Mouse (Mus musculus) hindbrain, embryonic 11.5 days (tissue): Measurements from ENCODE around the gene Cphx3. TPM values are rescaled to one million over a fixed set of nuclear protein-coding genes. Genes with fewer than 3 reads are reported as not detected.
"Not testable (repeated sequence)": the region's sequence is repeated elsewhere in the genome, so short reads cannot be mapped to it uniquely, and the experiment has no call there.

Experiments
- ATAC-seq: fragments of 200-750 bp; cut with Nextera tagmentation; 2 replicates; pipeline ENCODE4 v1.8.0; 2017; ENCODE audit warnings: mild to moderate bottlenecking, moderate TSS enrichment, moderate library complexity; ENCODE audit not compliant: low FRiP score
- DNase-seq: peaks from one replicate; pipeline ENCODE4 v3.0.0-alpha.2; 2015; ENCODE audit warnings: low spot score
- H3K27ac ChIP-seq: fragments of 300-500 bp; sonication (generic); 2 replicates; pipeline ENCODE4 v1.5.1; 2014; ENCODE audit warnings: mild to moderate bottlenecking, low read depth, low read length
- H3K27me3 ChIP-seq: fragments of 300-500 bp; sonication (generic); 2 replicates; pipeline ENCODE4 v1.6.1; 2014; ENCODE audit warnings: mild to moderate bottlenecking, low read length, moderate library complexity, mixed read lengths; ENCODE audit not compliant: control insufficient read depth, insufficient read depth
- H3K36me3 ChIP-seq: fragments of 300-500 bp; sonication (generic); 2 replicates; pipeline ENCODE4 v1.6.1; 2014; ENCODE audit warnings: mild to moderate bottlenecking, low read length, moderate library complexity, mixed read lengths; ENCODE audit not compliant: control insufficient read depth, insufficient read depth
- H3K4me1 ChIP-seq: fragments of 300-500 bp; sonication (generic); replicated peaks from 2 replicates; pipeline ENCODE4 v1.6.1; 2014; ENCODE audit warnings: low read length, mixed read lengths; ENCODE audit not compliant: control insufficient read depth, insufficient read depth
- H3K4me2 ChIP-seq: fragments of 300-500 bp; sonication (generic); replicated peaks from 2 replicates; pipeline ENCODE4 v1.6.1; 2014; ENCODE audit warnings: mild to moderate bottlenecking, low read depth, low read length
- H3K4me3 ChIP-seq: fragments of 300-500 bp; sonication (generic); 2 replicates; pipeline ENCODE4 v1.5.1; 2014; ENCODE audit warnings: low read depth, low read length
- H3K9ac ChIP-seq: fragments of 300-500 bp; sonication (generic); 2 replicates; pipeline ENCODE4 v1.6.1; 2014; ENCODE audit warnings: low read depth, low read length
- H3K9me3 ChIP-seq: fragments of 300-500 bp; sonication (generic); 2 replicates; pipeline ENCODE4 v1.6.1; 2016; ENCODE audit warnings: low read length; ENCODE audit not compliant: control insufficient read depth
- WGBS: fragments of 180-500 bp; shearing (Covaris S2); extraction: QIAGEN DNeasy Blood & Tissue Kit; methylation state at CpG from one replicate; pipeline ENCODE4 v1.1.7; 2014; 5-methylcytosine and 5-hydroxymethylcytosine counted together
- polyA plus RNA-seq: library from polyadenylated mRNA; unstranded; fragments of >200 nt; fragmentation: Nextera tagmentation; extraction: Ambion mirVana; gene quantifications from 2 replicates; pipeline ENCODE4 v1.2.1, GENCODE M21; 2014

The Cphx3 gene
- polyA plus RNA-seq: not detected in 2 replicates

DNA sequence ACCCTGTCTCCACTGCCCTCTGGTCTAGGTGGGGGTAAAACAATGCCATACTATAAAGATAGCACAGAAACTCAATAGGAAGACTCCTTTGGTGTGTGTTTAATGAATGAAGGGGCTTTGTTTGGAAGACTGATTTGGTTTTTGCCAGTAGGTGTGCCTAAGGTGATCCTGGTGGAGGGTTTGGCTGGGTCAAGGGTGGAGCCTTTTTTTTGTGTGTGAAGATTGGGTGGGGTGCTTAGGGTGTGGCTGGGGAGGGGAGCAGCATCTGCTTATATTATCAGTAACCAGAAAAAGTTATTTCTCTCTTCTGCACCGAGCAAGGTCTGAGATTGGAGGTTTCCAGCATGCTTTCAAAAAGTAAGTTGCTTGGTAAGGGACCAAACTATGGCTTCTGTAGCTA is at the start of gene Cphx3:
Gene Cphx3 (plus strand): TSS at position 301 of the 400 bp plus-strand sequence.
- not testable (repeated sequence) for H3K27ac ChIP-seq, H3K4me2 ChIP-seq, H3K9me3 ChIP-seq, H3K27me3 ChIP-seq, H3K36me3 ChIP-seq, H3K4me3 ChIP-seq, ATAC-seq, H3K9ac ChIP-seq, H3K4me1 ChIP-seq, DNase-seq
- WGBS: no CpG with 5 or more reads among the region's 1 CpGs

DNA sequence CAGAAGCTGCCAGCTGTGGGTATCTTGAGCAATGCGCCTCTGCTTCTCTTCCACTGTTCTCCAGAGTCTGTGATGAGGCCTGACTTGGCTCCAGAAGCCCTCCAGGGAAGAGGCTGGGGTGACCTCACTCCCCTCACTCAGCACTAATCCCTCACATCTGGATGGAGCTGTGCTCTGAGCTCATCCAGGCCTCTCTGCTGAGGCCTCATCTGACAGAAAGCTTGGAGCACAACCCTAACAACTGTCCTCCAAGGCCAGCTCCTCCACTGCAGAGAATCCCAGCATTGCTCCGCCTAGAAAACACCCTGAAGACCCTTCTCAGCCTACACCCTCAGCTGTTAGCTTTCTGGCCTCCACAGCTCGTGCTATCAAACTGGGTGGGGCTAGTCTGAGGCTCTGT is 47.7 kb upstream of the Cphx3 start:
- not testable (repeated sequence) for H3K27me3 ChIP-seq

DNA sequence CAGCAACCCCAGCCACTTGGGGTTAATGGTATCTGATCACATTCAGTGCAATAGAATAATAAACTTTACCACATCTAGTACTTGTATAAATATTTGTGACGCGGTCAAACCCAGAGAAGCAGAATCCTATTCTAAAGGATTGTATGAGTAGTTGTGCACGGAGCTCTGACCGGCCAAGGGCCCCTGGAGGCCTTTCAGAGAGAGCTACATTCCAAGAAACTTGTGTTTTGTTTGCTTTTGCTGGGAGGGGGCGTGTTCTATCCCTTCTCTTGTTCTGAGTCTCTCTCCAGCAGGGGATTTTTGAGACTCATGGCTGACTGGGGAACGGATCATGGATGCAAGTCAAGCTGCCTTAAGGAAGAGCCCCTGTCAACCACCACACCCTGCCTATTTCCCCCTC is 46.7 kb upstream of the Cphx3 start:
- no CpG with 5 or more reads among the region's 6 CpGs for WGBS
- H3K27me3 ChIP-seq, H3K4me1 ChIP-seq, DNase-seq, H3K9ac ChIP-seq, H3K9me3 ChIP-seq, H3K4me3 ChIP-seq, H3K4me2 ChIP-seq, H3K27ac ChIP-seq, ATAC-seq, H3K36me3 ChIP-seq: not testable (repeated sequence)

More for the DNA sequence above, 47.7 kb upstream of the Cphx3 start:
- not testable (repeated sequence) for H3K36me3 ChIP-seq, H3K27ac ChIP-seq, DNase-seq, ATAC-seq, H3K4me2 ChIP-seq, H3K4me1 ChIP-seq, H3K9ac ChIP-seq, H3K9me3 ChIP-seq, H3K4me3 ChIP-seq
- no CpG with 5 or more reads among the region's 3 CpGs for WGBS

DNA sequence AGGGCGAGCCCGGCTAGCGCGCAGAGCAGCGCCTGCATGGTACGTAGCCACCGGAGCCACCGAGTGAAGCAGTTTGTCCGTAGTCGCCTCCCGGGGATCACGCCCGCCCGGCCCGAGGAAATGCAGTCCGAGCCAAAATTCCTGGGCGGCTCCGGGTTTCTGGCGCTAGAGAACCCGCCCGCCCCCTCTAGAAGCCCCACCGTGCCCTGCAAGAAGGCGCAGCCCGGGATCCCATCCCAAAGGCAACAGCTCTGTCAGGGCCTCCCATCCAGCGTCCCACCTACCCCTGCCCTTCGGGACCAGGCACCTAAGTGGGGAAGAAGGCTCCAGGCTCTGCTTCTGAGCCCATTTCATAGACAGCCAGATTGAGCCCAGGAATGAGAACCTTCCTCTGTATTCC is 39.5 kb upstream of the Cphx3 start, which contains the start of gene Gm9780:
Gene Gm9780 (minus strand): TSS at position 101 of the 400 bp plus-strand sequence.
- H3K27me3 ChIP-seq, H3K4me1 ChIP-seq, ATAC-seq, H3K4me2 ChIP-seq, H3K9me3 ChIP-seq, H3K4me3 ChIP-seq, H3K36me3 ChIP-seq, H3K9ac ChIP-seq, H3K27ac ChIP-seq, DNase-seq: not testable (repeated sequence)
- WGBS: no CpG with 5 or more reads among the region's 26 CpGs

DNA sequence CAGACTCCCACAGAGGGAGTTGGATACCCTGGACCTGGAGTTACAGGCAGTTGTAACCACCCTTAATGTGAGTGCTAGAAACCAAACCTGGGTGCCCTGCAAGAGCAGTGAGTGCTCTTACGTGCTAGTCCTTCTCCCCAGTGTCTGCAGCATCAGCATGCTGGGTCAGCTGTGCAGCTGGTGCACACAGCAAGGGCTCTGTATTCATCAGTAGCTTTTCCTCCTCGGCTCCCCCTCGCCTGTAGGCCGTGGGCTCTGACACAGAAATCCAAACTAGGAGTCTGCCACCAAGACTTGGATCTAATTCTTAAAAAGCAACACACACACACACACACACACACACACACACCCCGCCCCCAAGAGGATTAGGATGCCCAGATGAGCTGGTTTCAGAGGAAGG is 37.1 kb upstream of the Cphx3 start:
- H3K9me3 ChIP-seq, H3K27me3 ChIP-seq, H3K4me3 ChIP-seq, H3K4me1 ChIP-seq, ATAC-seq, H3K9ac ChIP-seq, DNase-seq, H3K27ac ChIP-seq, H3K36me3 ChIP-seq, H3K4me2 ChIP-seq: not testable (repeated sequence)
- no CpG with 5 or more reads among the region's 5 CpGs for WGBS

DNA sequence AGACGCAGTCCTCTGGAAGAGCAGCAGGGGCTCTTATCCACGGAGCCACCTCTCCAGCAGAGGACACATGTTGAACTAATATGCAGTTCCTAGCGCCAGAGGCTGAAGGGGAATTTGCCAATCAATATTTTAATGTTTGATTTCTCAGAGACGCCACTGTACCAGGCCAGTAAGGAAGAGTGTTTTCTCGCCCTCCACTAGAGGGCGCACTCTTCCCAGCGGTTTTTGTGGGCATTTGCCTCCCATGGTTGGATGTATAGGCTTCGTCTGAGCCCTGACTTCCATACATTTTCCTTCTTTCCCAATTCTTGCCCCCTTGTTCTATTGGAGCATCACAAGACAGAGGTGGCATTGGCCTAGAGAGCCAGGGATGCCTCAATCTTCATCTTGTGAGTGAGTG is 35.1 kb upstream of the Cphx3 start:
- H3K27ac ChIP-seq, H3K9ac ChIP-seq, H3K27me3 ChIP-seq, ATAC-seq, H3K9me3 ChIP-seq, H3K36me3 ChIP-seq, H3K4me1 ChIP-seq, DNase-seq, H3K4me2 ChIP-seq, H3K4me3 ChIP-seq: not testable (repeated sequence)
- no CpG with 5 or more reads among the region's 8 CpGs for WGBS

DNA sequence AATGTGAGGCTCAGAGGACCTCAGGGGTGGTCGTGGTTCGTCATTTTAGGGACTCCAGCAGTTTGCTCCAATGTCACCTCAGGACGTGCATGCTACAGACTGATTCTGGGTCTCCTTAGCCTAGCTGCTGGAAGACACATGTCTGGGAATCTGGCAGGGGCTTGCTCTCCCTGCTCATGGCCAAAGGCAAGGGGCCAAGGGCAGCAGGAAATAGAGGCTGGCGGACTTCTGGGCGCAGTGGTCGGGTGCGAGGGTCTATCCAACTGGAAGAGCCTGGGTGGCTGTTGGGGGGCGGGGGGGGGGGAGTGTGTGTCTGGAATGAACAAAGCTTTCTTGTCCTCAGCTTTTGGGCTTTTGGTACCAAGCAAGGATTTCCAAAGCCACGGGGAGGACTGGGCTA is 33.3 kb upstream of the Cphx3 start:
- H3K4me1 ChIP-seq: not testable (repeated sequence)

DNA sequence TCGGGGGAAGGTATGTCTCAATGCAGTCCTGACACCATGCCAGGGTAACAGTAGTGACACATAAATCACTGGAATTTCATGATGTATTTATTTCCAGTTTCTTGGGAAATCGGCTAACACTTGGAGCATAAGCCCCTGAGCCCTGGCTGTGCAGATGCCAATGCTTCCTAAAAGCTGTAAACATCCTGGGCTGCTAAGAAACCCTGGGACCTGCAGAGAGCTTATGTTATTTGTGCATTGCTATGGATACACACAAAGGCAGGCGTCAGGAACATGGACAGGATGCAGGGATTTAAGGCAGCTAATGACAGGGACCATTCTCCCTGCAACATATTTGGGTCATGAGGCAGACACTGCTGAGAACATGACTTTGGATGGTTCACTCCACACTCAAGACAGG is 23.9 kb upstream of the Cphx3 start:
- not testable (repeated sequence) for H3K9ac ChIP-seq, H3K27me3 ChIP-seq, H3K27ac ChIP-seq, H3K4me2 ChIP-seq, H3K9me3 ChIP-seq, DNase-seq, ATAC-seq, H3K4me3 ChIP-seq, H3K36me3 ChIP-seq, H3K4me1 ChIP-seq
- WGBS: no CpG with 5 or more reads among the region's 3 CpGs

More for the DNA sequence above, 33.3 kb upstream of the Cphx3 start:
- not testable (repeated sequence) for H3K4me2 ChIP-seq, H3K9ac ChIP-seq, H3K36me3 ChIP-seq, ATAC-seq, H3K27ac ChIP-seq, H3K9me3 ChIP-seq, DNase-seq, H3K27me3 ChIP-seq, H3K4me3 ChIP-seq
- no CpG with 5 or more reads among the region's 9 CpGs for WGBS

DNA sequence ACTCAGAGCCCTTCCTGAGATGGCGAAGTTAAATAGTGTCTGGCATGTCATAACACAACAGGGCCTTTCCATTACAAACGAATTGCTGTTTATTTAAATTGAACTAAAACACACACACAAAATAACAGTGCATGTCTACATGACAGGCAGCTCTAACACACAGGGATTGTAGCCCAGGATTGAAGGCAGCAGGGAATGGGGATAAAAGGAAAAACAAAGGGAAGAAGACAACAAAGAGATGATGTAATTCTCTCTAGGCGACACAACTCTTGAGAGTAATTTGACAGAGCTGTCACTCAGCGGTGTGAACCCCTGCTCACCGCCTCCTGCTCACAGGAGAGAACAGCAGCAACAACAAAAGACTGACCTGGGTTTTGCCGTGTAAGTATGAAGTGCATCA is 22.7 kb upstream of the Cphx3 start:
- H3K36me3 ChIP-seq, H3K4me3 ChIP-seq, H3K27ac ChIP-seq, DNase-seq, H3K9me3 ChIP-seq, H3K9ac ChIP-seq, H3K4me1 ChIP-seq, H3K4me2 ChIP-seq, H3K27me3 ChIP-seq, ATAC-seq: not testable (repeated sequence)
- WGBS: no CpG with 5 or more reads among the region's 6 CpGs
